Mouse (Mus musculus): ENCODE data around the gene Cyp39a1. TPM values are rescaled to one million over a fixed set of nuclear protein-coding genes. Genes with fewer than 3 reads are reported as not detected.

Gene Cyp39a1
- polyA plus RNA-seq, 1 experiment: 0.62 TPM

DNA sequence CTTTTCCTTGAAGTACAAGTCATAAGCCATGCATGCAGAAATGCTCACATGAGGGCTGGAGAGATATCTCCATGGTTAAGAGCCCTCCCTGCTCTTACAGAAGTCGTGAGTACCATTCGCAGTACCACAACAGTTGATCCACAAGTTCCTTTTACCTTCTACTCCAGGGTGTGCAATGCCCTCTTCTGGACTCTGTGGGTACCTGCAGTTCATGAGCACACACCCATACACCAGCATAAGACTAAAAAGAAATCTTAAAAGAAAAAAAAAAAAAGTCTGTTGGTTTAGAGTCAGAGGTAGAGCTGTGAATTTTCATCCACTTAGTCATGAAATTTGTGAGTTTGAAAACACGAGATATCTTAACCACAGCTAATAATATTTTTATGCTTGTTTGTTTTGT lies 39.5 kb downstream of the Cyp39a1 start:
- no peak for TF ChIP-seq FOSL1 (IDR thresholded peaks at IDR 0.05; ENCODE audit: insufficient read depth, low read length, poor library complexity, severe bottlenecking)
- no peak for TF ChIP-seq MYOD1 (IDR thresholded peaks at IDR 0.05; ENCODE audit: control insufficient read depth, insufficient read length, low read depth)
- no peak for TF ChIP-seq USF1 (IDR thresholded peaks at IDR 0.05; ENCODE audit: low read depth)
- no peak for TF ChIP-seq CTCF (IDR thresholded peaks at IDR 0.05; ENCODE audit: control insufficient read depth, insufficient read depth, insufficient read length)
- TF ChIP-seq MAX (IDR thresholded peaks at IDR 0.05): no peak
- no peak for TF ChIP-seq MYOG (IDR thresholded peaks at IDR 0.05; ENCODE audit: control insufficient read depth, extremely low read depth, insufficient read length)
- TF ChIP-seq CEBPB (IDR thresholded peaks at IDR 0.05; ENCODE audit: low read depth): no peak
- Histone ChIP-seq H3ac (ENCODE audit: control insufficient read depth, insufficient read length, low read depth) (no peak overlapping the region), H3K4me3 (ENCODE audit: insufficient read depth, poor library complexity, severe bottlenecking) (no peak overlapping the region), H3K79me3 (ENCODE audit: low read depth) (no peaks in the 10 kb centered on the region), H3K79me2 (ENCODE audit: control insufficient read depth, insufficient read depth) (no peaks in the 10 kb centered on the region), H3K36me3 (ENCODE audit: control insufficient read depth, insufficient read depth) (no peaks in the 10 kb centered on the region), H3K27me3 (ENCODE audit: control insufficient read depth, insufficient read depth, insufficient read length) (no peaks in the 10 kb centered on the region)

DNA sequence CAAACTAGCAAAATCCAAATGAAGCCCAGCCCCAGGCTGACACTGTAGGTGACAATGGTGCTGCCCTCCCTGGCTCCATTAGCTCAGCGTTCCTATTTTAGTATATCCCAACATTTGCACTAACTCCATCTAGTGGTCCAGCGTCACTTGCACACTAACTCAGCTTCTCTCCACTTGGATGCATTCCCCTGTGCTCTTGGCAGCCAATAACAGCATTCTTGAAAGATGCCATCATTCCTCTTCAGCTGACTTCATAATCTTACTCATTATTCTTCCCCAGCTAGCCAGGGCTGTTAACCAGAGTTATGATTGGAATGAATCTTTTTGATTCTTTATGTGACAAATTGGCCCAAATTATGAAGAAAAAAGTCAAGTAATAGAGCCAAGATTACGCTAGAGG lies 40.0 kb downstream of the Cyp39a1 start:
- Histone ChIP-seq H3K4me3 (ENCODE audit: insufficient read depth, poor library complexity, severe bottlenecking) (no peak overlapping the region), H3K79me3 (ENCODE audit: low read depth) (no peaks in the 10 kb centered on the region), H3K36me3 (ENCODE audit: control insufficient read depth, insufficient read depth) (no peaks in the 10 kb centered on the region), H3K79me2 (ENCODE audit: control insufficient read depth, insufficient read depth) (no peaks in the 10 kb centered on the region), H3K27me3 (ENCODE audit: control insufficient read depth, insufficient read depth, insufficient read length) (no peaks in the 10 kb centered on the region), H3ac (ENCODE audit: control insufficient read depth, insufficient read length, low read depth) (no peak overlapping the region)
- TF ChIP-seq USF1 (IDR thresholded peaks at IDR 0.05; ENCODE audit: low read depth) (no peak), FOSL1 (IDR thresholded peaks at IDR 0.05; ENCODE audit: insufficient read depth, low read length, poor library complexity, severe bottlenecking) (no peak), MYOD1 (IDR thresholded peaks at IDR 0.05; ENCODE audit: control insufficient read depth, insufficient read length, low read depth) (no peak), MYOG (IDR thresholded peaks at IDR 0.05; ENCODE audit: control insufficient read depth, extremely low read depth, insufficient read length) (no peak), MAX (IDR thresholded peaks at IDR 0.05) (no peak), CEBPB (IDR thresholded peaks at IDR 0.05; ENCODE audit: low read depth) (no peak), CTCF (IDR thresholded peaks at IDR 0.05; ENCODE audit: control insufficient read depth, insufficient read depth, insufficient read length) (no peak)

DNA sequence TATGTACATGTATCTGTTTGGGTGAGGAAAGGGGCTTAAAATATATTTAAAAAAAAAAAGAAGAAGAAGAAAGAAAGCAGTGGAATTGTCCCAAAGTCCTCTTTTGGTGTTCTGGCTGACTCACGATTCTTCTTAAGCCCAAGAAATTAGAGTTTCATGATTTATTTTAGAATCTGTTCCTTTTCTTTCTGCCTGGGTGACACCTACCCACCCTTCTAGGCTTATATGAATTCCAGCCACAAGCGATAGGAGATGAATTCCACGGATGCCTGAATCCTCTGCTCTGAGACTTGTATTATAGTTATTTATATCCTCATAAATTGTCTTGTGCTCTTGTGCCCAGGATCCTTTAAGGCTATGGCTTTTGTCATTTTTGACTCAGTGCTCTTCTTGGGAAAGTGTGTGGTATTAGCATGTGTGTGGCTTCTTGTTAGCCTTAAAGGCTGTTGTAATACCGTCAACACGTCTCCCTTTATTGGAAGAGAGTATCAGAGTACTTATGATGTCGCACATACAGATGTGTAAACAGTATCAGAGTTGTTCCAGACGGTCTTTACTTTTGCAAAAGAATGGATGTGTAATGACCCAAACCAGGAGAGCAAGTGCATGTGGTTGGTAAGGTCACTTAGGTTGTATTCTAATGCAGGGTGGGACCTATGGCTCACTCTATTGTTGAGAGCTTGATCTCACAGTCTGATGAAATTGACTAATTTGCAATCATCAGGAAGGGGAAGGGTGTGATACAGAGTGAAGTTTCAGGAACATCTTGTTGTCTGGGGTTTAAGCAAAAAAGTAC lies 44.5 kb downstream of the Cyp39a1 start:
- H3K79me2 ChIP-seq (ENCODE audit: control insufficient read depth, insufficient read depth): no peaks in the 10 kb centered on the region
- no peak overlapping the region for H3ac ChIP-seq (ENCODE audit: control insufficient read depth, insufficient read length, low read depth)
- TF ChIP-seq FOSL1 (IDR thresholded peaks at IDR 0.05; ENCODE audit: insufficient read depth, low read length, poor library complexity, severe bottlenecking): no peak
- TF ChIP-seq CEBPB (IDR thresholded peaks at IDR 0.05; ENCODE audit: low read depth): no peak
- TF ChIP-seq USF1 (IDR thresholded peaks at IDR 0.05; ENCODE audit: low read depth): no peak
- no peak for TF ChIP-seq MAX (IDR thresholded peaks at IDR 0.05)
- TF ChIP-seq CTCF (IDR thresholded peaks at IDR 0.05; ENCODE audit: control insufficient read depth, insufficient read depth, insufficient read length): no peak
- no peak for TF ChIP-seq MYOD1 (IDR thresholded peaks at IDR 0.05; ENCODE audit: control insufficient read depth, insufficient read length, low read depth)
- TF ChIP-seq MYOG (IDR thresholded peaks at IDR 0.05; ENCODE audit: control insufficient read depth, extremely low read depth, insufficient read length): no peak
- no peaks in the 10 kb centered on the region for H3K79me3 ChIP-seq (ENCODE audit: low read depth)
- H3K27me3 ChIP-seq (ENCODE audit: control insufficient read depth, insufficient read depth, insufficient read length): no peaks in the 10 kb centered on the region
- H3K4me3 ChIP-seq (ENCODE audit: insufficient read depth, poor library complexity, severe bottlenecking): no peak overlapping the region
- no peaks in the 10 kb centered on the region for H3K36me3 ChIP-seq (ENCODE audit: control insufficient read depth, insufficient read depth)

DNA sequence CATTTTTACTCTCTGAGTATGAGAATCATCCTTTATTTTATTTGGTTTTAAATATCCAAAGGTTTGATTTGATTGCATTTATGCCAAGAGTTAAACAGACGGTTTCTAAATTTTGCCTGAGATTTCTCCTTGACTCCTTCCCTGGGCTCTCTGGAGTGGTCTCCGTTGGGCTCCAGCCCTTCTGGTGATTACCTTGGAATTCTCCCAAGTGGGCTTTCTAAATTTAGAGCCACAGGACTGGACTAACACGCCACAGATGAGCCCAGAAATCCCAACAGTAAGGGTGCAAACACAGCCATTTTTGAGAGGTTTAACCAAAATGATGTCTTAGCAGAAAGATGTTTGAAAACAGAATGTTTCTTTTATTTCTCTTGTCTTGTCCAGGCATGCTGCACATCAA lies 47.0 kb downstream of the Cyp39a1 start:
- TF ChIP-seq MYOD1 (IDR thresholded peaks at IDR 0.05; ENCODE audit: control insufficient read depth, insufficient read length, low read depth) (no peak), CTCF (IDR thresholded peaks at IDR 0.05; ENCODE audit: control insufficient read depth, insufficient read depth, insufficient read length) (no peak)
- no peak overlapping the region for H3K4me3 ChIP-seq (ENCODE audit: insufficient read depth, poor library complexity, severe bottlenecking)
- no peaks in the 10 kb centered on the region for H3K79me2 ChIP-seq (ENCODE audit: control insufficient read depth, insufficient read depth)
- H3K36me3 ChIP-seq (ENCODE audit: control insufficient read depth, insufficient read depth): no peaks in the 10 kb centered on the region
- no peak overlapping the region for H3ac ChIP-seq (ENCODE audit: control insufficient read depth, insufficient read length, low read depth)
- no peaks in the 10 kb centered on the region for H3K79me3 ChIP-seq (ENCODE audit: low read depth)
- no peaks in the 10 kb centered on the region for H3K27me3 ChIP-seq (ENCODE audit: control insufficient read depth, insufficient read depth, insufficient read length)

DNA sequence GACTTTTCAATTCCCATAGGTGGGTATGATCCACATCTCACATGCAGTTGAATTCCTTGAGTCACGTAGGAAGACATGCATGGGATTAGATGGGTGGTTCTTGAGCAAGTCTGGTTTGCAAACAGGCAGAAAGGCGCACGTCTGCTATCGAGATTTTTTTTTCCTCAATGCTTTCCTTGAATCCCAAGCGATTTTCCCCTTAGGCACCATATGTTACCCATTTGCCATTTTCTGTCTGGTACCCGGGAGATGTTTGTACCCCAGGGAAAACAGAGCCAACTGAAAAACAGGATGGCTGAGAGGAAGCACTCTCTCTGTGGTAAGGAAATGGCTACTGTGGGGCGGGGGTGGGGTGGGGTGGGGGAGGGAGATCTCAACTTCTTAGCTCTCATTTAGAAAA lies 49.4 kb downstream of the Cyp39a1 start:
- TF ChIP-seq MAX (IDR thresholded peaks at IDR 0.05) (no peak), MYOD1 (IDR thresholded peaks at IDR 0.05; ENCODE audit: control insufficient read depth, insufficient read length, low read depth) (no peak), CEBPB (IDR thresholded peaks at IDR 0.05; ENCODE audit: low read depth) (no peak), MYOG (IDR thresholded peaks at IDR 0.05; ENCODE audit: control insufficient read depth, extremely low read depth, insufficient read length) (no peak)
- H3K79me3 ChIP-seq (ENCODE audit: low read depth): no peaks in the 10 kb centered on the region
- no peak overlapping the region for H3K4me3 ChIP-seq (ENCODE audit: insufficient read depth, poor library complexity, severe bottlenecking)
- H3K27me3 ChIP-seq (ENCODE audit: control insufficient read depth, insufficient read depth, insufficient read length): no peaks in the 10 kb centered on the region
- H3K79me2 ChIP-seq (ENCODE audit: control insufficient read depth, insufficient read depth): no peaks in the 10 kb centered on the region
- no peaks in the 10 kb centered on the region for H3K36me3 ChIP-seq (ENCODE audit: control insufficient read depth, insufficient read depth)
- no peak overlapping the region for H3ac ChIP-seq (ENCODE audit: control insufficient read depth, insufficient read length, low read depth)

DNA sequence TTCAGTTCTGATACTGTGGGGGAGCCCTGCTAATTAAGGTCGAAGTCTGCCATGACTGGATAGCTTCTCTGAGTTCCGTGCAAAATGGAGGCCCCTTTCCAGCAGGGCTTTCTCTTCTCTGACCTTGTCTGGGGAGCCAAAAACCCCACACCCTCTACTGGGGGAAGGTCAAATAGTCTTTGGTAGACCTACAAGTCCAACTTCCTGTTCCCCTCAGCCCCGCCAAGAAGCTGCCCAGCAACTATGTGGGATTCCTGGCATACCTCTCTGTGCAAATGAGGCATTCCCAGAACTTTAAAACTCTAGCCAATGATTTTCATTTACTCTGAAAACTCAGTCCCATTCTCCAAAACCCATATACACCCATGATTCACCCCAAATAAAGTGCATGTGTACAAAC lies 52.2 kb downstream of the Cyp39a1 start:
- no peaks in the 10 kb centered on the region for H3K79me2 ChIP-seq (ENCODE audit: control insufficient read depth, insufficient read depth)
- no peak overlapping the region for H3ac ChIP-seq (ENCODE audit: control insufficient read depth, insufficient read length, low read depth)
- no peak for TF ChIP-seq MYOG (IDR thresholded peaks at IDR 0.05; ENCODE audit: control insufficient read depth, extremely low read depth, insufficient read length)
- no peak for TF ChIP-seq USF1 (IDR thresholded peaks at IDR 0.05; ENCODE audit: low read depth)
- no peak for TF ChIP-seq CEBPB (IDR thresholded peaks at IDR 0.05; ENCODE audit: low read depth)
- no peak for TF ChIP-seq CTCF (IDR thresholded peaks at IDR 0.05; ENCODE audit: control insufficient read depth, insufficient read depth, insufficient read length)
- no peak for TF ChIP-seq FOSL1 (IDR thresholded peaks at IDR 0.05; ENCODE audit: insufficient read depth, low read length, poor library complexity, severe bottlenecking)
- TF ChIP-seq MYOD1 (IDR thresholded peaks at IDR 0.05; ENCODE audit: control insufficient read depth, insufficient read length, low read depth): no peak
- TF ChIP-seq MAX (IDR thresholded peaks at IDR 0.05): no peak
- H3K36me3 ChIP-seq (ENCODE audit: control insufficient read depth, insufficient read depth): no peaks in the 10 kb centered on the region
- no peaks in the 10 kb centered on the region for H3K79me3 ChIP-seq (ENCODE audit: low read depth)
- no peak overlapping the region for H3K4me3 ChIP-seq (ENCODE audit: insufficient read depth, poor library complexity, severe bottlenecking)
- H3K27me3 ChIP-seq (ENCODE audit: control insufficient read depth, insufficient read depth, insufficient read length): no peaks in the 10 kb centered on the region

Measured in C2C12 (cell line).